Mouse (Mus musculus): ENCODE measurements at regions not wholly inside any gene's neighbourhood (a gene's known extent, or its start where the extent isn't known, plus 50 kb on each side); places are given as distances from the start of the nearest gene placed in this dataset.

GRCm38 (mm10) chr4:23826885-23827284 lies 669.4 kb upstream of the Mms22l start:
- Histone ChIP-seq H3K9ac (no peak overlapping the region), H3K36me3 (no peaks in the 10 kb centered on the region), H3K27ac (no peak overlapping the region), H3K4me1 (no peaks in the 10 kb centered on the region), H3K4me2 (no peak overlapping the region), H3K9me3 (no peaks in the 10 kb centered on the region), H3K27me3 (no peaks in the 10 kb centered on the region), H3K4me3 (no peak overlapping the region)
- ATAC-seq (ENCODE audit: insufficient number of reproducible peaks, insufficient read depth, low FRiP score, low TSS enrichment, low read depth) = no peak
- WGBS = 3% methylated on average over 2 of the region's 2 CpGs

GRCm38 (mm10) chr4:23832385-23833164 lies 663.7 kb upstream of the Mms22l start:
- WGBS = 52% methylated on average over 7 of the region's 7 CpGs
- H3K27ac ChIP-seq = no peak overlapping the region

GRCm38 (mm10) chr4:23843609-23844287 lies 652.5 kb upstream of the Mms22l start:
- WGBS = 72% methylated on average over 4 of the region's 4 CpGs
- Histone ChIP-seq H3K4me2 (no peak overlapping the region), H3K4me3 (no peak overlapping the region), H3K27ac (no peak overlapping the region), H3K36me3 (no peaks in the 10 kb centered on the region), H3K9me3 (no peaks in the 10 kb centered on the region), H3K27me3 (no peaks in the 10 kb centered on the region), H3K4me1 (no peaks in the 10 kb centered on the region), H3K9ac (no peak overlapping the region)
- ATAC-seq (ENCODE audit: insufficient number of reproducible peaks, insufficient read depth, low FRiP score, low TSS enrichment, low read depth) = no peak

More at GRCm38 (mm10) chr4:23832385-23833164, 663.7 kb upstream of the Mms22l start:
- H3K4me1 ChIP-seq = no peaks in the 10 kb centered on the region
- no peaks in the 10 kb centered on the region for H3K9me3 ChIP-seq
- no peaks in the 10 kb centered on the region for H3K27me3 ChIP-seq
- no peaks in the 10 kb centered on the region for H3K36me3 ChIP-seq
- no peak overlapping the region for H3K4me3 ChIP-seq
- H3K4me2 ChIP-seq = no peak overlapping the region
- no peak for ATAC-seq (ENCODE audit: insufficient number of reproducible peaks, insufficient read depth, low FRiP score, low TSS enrichment, low read depth)
- no peak overlapping the region for H3K9ac ChIP-seq

GRCm38 (mm10) chr4:23844288-23844971 lies 651.8 kb upstream of the Mms22l start:
- H3K9me3 ChIP-seq = no peaks in the 10 kb centered on the region
- no peak for ATAC-seq (ENCODE audit: insufficient number of reproducible peaks, insufficient read depth, low FRiP score, low TSS enrichment, low read depth)
- no peak overlapping the region for H3K4me2 ChIP-seq
- H3K27ac ChIP-seq = no peak overlapping the region
- no peaks in the 10 kb centered on the region for H3K27me3 ChIP-seq
- H3K9ac ChIP-seq = no peak overlapping the region
- 80% methylated on average over 2 of the region's 2 CpGs for WGBS
- no peak overlapping the region for H3K4me3 ChIP-seq
- no peaks in the 10 kb centered on the region for H3K4me1 ChIP-seq
- no peaks in the 10 kb centered on the region for H3K36me3 ChIP-seq

GRCm38 (mm10) chr4:23845263-23845662 lies 651.0 kb upstream of the Mms22l start:
- H3K27ac ChIP-seq = no peak overlapping the region
- H3K9me3 ChIP-seq = no peaks in the 10 kb centered on the region
- H3K4me2 ChIP-seq = no peak overlapping the region
- H3K27me3 ChIP-seq = no peaks in the 10 kb centered on the region
- no peaks in the 10 kb centered on the region for H3K36me3 ChIP-seq
- H3K4me1 ChIP-seq = no peaks in the 10 kb centered on the region
- no peak overlapping the region for H3K4me3 ChIP-seq
- no peak overlapping the region for H3K9ac ChIP-seq
- ATAC-seq (ENCODE audit: insufficient number of reproducible peaks, insufficient read depth, low FRiP score, low TSS enrichment, low read depth) = no peak
- WGBS = 67% methylated on average over 5 of the region's 5 CpGs

- H3K36me3 ChIP-seq = no peaks in the 10 kb centered on the region
- H3K4me2 ChIP-seq = no peak overlapping the region
- WGBS = 71% methylated on average over 2 of the region's 2 CpGs
- H3K4me3 ChIP-seq = no peak overlapping the region
- no peaks in the 10 kb centered on the region for H3K27me3 ChIP-seq
- no peaks in the 10 kb centered on the region for H3K4me1 ChIP-seq
- H3K27ac ChIP-seq = no peak overlapping the region
- ATAC-seq (ENCODE audit: insufficient number of reproducible peaks, insufficient read depth, low FRiP score, low TSS enrichment, low read depth) = no peak
- no peak overlapping the region for H3K9ac ChIP-seq
- H3K9me3 ChIP-seq = no peaks in the 10 kb centered on the region
These were observed 645.6 kb upstream of the Mms22l start for GRCm38 (mm10) chr4:23850640-23851039.

- H3K4me2 ChIP-seq = no peak overlapping the region
- H3K4me3 ChIP-seq = no peak overlapping the region
- H3K27me3 ChIP-seq = no peaks in the 10 kb centered on the region
- H3K4me1 ChIP-seq = no peaks in the 10 kb centered on the region
- H3K36me3 ChIP-seq = no peaks in the 10 kb centered on the region
- no peak for ATAC-seq (ENCODE audit: insufficient number of reproducible peaks, insufficient read depth, low FRiP score, low TSS enrichment, low read depth)
- H3K27ac ChIP-seq = no peak overlapping the region
- no peak overlapping the region for H3K9ac ChIP-seq
- 80% methylated on average over 3 of the region's 3 CpGs for WGBS
- no peaks in the 10 kb centered on the region for H3K9me3 ChIP-seq
These were observed 633.8 kb upstream of the Mms22l start for GRCm38 (mm10) chr4:23862437-23862836.

- no peaks in the 10 kb centered on the region for H3K27me3 ChIP-seq
- no peak overlapping the region for H3K4me2 ChIP-seq
- no peaks in the 10 kb centered on the region for H3K9me3 ChIP-seq
- H3K4me1 ChIP-seq = no peaks in the 10 kb centered on the region
- 74% methylated on average over 7 of the region's 7 CpGs for WGBS
- no peak overlapping the region for H3K4me3 ChIP-seq
- no peaks in the 10 kb centered on the region for H3K36me3 ChIP-seq
- H3K27ac ChIP-seq = no peak overlapping the region
- H3K9ac ChIP-seq = no peak overlapping the region
- no peak for ATAC-seq (ENCODE audit: insufficient number of reproducible peaks, insufficient read depth, low FRiP score, low TSS enrichment, low read depth)
These were observed 616.2 kb upstream of the Mms22l start for GRCm38 (mm10) chr4:23880007-23880406.

GRCm38 (mm10) chr4:23913396-23913795 lies 582.9 kb upstream of the Mms22l start:
- H3K9ac ChIP-seq = no peak overlapping the region
- no peak overlapping the region for H3K4me2 ChIP-seq

GRCm38 (mm10) chr4:23913822-23914221 lies 582.4 kb upstream of the Mms22l start:
- 79% methylated on average over 4 of the region's 4 CpGs for WGBS

More at GRCm38 (mm10) chr4:23913396-23913795, 582.9 kb upstream of the Mms22l start:
- Histone ChIP-seq H3K36me3 (no peaks in the 10 kb centered on the region), H3K27ac (no peak overlapping the region), H3K9me3 (no peaks in the 10 kb centered on the region), H3K4me3 (no peak overlapping the region), H3K4me1 (no peaks in the 10 kb centered on the region), H3K27me3 (no peaks in the 10 kb centered on the region)
- no peak for ATAC-seq (ENCODE audit: insufficient number of reproducible peaks, insufficient read depth, low FRiP score, low TSS enrichment, low read depth)
- 32% methylated on average over 4 of the region's 4 CpGs for WGBS

GRCm38 (mm10) chr4:23914423-23914822 lies 581.8 kb upstream of the Mms22l start:
- ATAC-seq (ENCODE audit: insufficient number of reproducible peaks, insufficient read depth, low FRiP score, low TSS enrichment, low read depth) = no peak
- Histone ChIP-seq H3K9me3 (no peaks in the 10 kb centered on the region), H3K27me3 (no peaks in the 10 kb centered on the region), H3K36me3 (no peaks in the 10 kb centered on the region), H3K27ac (no peak overlapping the region), H3K4me2 (no peak overlapping the region), H3K9ac (no peak overlapping the region), H3K4me3 (no peak overlapping the region), H3K4me1 (no peaks in the 10 kb centered on the region)
- WGBS = 74% methylated on average over 7 of the region's 7 CpGs

More at GRCm38 (mm10) chr4:23913822-23914221, 582.4 kb upstream of the Mms22l start:
- Histone ChIP-seq H3K36me3 (no peaks in the 10 kb centered on the region), H3K27me3 (no peaks in the 10 kb centered on the region), H3K4me1 (no peaks in the 10 kb centered on the region), H3K9me3 (no peaks in the 10 kb centered on the region), H3K4me3 (no peak overlapping the region), H3K27ac (no peak overlapping the region), H3K4me2 (no peak overlapping the region), H3K9ac (no peak overlapping the region)
- no peak for ATAC-seq (ENCODE audit: insufficient number of reproducible peaks, insufficient read depth, low FRiP score, low TSS enrichment, low read depth)

Data from embryonic facial prominence, embryonic 13.5 days (tissue).